Mouse (Mus musculus): ENCODE data around the gene Oxct2b. TPM values are rescaled to one million over a fixed set of nuclear protein-coding genes. Genes with fewer than 3 reads are reported as not detected.
"Not testable (repeated sequence)": the region's sequence is repeated elsewhere in the genome, so short reads cannot be mapped to it uniquely, and the experiment has no call there.

Gene Oxct2b
- polyA plus RNA-seq, 1 experiment from 2014 or later, result 0.13 TPM

DNA sequence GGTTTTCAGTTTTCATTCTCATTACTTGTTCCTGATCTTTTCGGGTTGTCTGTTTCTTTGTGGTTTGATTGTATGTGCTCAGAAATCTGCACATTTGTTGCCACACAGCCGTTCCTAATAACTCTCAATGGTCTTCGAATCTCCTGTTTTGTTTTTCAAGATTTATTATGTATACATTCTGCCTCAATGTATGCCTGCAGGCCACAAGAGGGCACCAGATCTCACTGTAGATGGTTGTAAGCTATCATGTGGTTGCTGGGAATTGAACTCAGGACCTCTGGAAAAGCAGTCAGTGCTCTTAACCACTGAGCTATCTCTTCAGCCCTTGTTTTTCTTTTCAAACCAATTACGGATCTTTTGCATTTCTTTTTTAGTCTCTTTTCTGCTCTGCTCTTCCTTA lies 29.7 kb upstream of the Oxct2b start:
- Histone ChIP-seq H3K27ac (ENCODE audit: low read length) (no peak overlapping the region), H3K4me1 (ENCODE audit: control insufficient read depth, insufficient read depth, low read length) (no peaks in the 10 kb centered on the region), H3K36me3 (ENCODE audit: control insufficient read depth, insufficient read depth, low read length) (no peaks in the 10 kb centered on the region), H3K27me3 (replicated peaks; ENCODE audit: control insufficient read depth, insufficient read depth, low read length) (no peaks in the 10 kb centered on the region), H3K4me2 (ENCODE audit: low read depth, low read length) (no peak overlapping the region), H3K9ac (ENCODE audit: low read depth, low read length) (no peak overlapping the region), H3K4me3 (ENCODE audit: low read length) (no peak overlapping the region), H3K9me3 (ENCODE audit: control insufficient read depth, low read length) (no peaks in the 10 kb centered on the region)
- WGBS, result 85% methylated on average over 4 of the region's 4 CpGs
- ATAC-seq, result no peak

DNA sequence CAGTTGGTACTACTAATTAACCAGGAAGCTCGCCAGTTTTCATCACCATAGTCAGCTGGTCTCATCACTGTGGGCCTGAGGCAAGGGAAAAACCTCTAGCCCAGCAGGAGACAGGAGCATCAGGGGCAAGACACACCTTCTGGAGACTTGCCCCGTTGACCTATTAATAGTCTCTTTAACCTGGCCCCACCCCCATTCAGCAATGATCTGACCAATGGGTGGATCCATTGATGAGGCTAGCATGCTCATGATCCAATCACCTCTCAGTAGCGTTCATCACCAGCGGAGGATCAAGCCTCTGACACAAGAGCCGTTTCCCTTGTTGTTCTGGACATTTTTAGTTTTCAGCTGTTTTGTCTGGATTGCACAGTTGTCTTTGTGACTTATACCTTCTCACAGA lies 23.4 kb upstream of the Oxct2b start:
- 0 out of 2 replicates have a peak, but pooled peaks cover 5% of the 10 kb centered on the region for H3K4me1 ChIP-seq (ENCODE audit: control insufficient read depth, insufficient read depth, low read length)
- H3K4me2 ChIP-seq (ENCODE audit: low read depth, low read length), result no peak overlapping the region
- no peak overlapping the region for H3K9ac ChIP-seq (ENCODE audit: low read depth, low read length)
- no peaks in the 10 kb centered on the region for H3K36me3 ChIP-seq (ENCODE audit: control insufficient read depth, insufficient read depth, low read length)
- no peak overlapping the region for H3K4me3 ChIP-seq (ENCODE audit: low read length)
- H3K27ac ChIP-seq (ENCODE audit: low read length), result no peak overlapping the region
- no peak for ATAC-seq
- H3K9me3 ChIP-seq (ENCODE audit: control insufficient read depth, low read length), result no peaks in the 10 kb centered on the region
- H3K27me3 ChIP-seq (replicated peaks; ENCODE audit: control insufficient read depth, insufficient read depth, low read length), result no peaks in the 10 kb centered on the region
- 64% methylated on average over 5 of the region's 5 CpGs for WGBS

DNA sequence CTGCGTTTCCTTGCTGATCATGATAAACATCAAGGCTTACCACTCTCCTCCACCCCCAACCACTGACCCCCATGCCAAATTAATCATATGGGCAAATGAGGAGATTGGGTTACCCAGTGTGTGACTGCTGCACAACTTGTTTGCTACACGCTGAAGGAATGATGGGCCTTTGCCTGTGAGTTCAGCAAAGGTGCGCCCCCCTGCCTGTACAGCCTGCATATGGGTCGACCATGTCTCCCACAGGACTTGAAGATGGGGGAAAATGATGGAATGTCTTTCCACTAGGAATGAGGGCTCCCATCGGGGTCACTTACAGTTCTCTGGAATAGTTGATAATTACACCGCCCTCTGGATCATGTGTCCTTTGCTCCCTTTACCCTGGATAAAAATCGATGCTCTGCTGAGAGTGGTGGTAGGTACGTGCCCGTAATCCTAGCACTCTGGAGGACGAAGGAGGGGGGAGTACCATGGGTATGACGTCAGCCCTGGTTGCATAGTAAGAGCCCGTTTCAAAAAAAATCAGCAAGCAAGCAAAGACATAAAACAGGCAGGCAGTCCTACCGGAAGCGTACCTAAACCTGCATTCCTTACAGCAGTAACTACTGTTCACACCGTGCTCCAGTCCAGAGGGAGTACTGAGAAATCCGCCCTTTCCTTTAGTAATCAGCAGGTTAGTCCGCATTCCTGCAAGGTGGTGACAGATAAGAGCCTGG lies 22.8 kb upstream of the Oxct2b start:
- peak; percentile 96 for ATAC-seq
- Histone ChIP-seq H3K9me3 (ENCODE audit: control insufficient read depth, low read length) (no peaks in the 10 kb centered on the region), H3K9ac (ENCODE audit: low read depth, low read length) (no peak overlapping the region), H3K27me3 (replicated peaks; ENCODE audit: control insufficient read depth, insufficient read depth, low read length) (no peaks in the 10 kb centered on the region), H3K4me3 (ENCODE audit: low read length) (peak overlapping the region; percentile 14), H3K4me1 (ENCODE audit: control insufficient read depth, insufficient read depth, low read length) (0 out of 2 replicates have a peak, but pooled peaks cover 5% of the 10 kb centered on the region), H3K36me3 (ENCODE audit: control insufficient read depth, insufficient read depth, low read length) (no peaks in the 10 kb centered on the region), H3K4me2 (ENCODE audit: low read depth, low read length) (peak overlapping the region; percentile 43), H3K27ac (ENCODE audit: low read length) (peak overlapping the region; percentile 33; the same call in 1 of the 2 replicates)
- WGBS, result 39% methylated on average over 17 of the region's 17 CpGs

DNA sequence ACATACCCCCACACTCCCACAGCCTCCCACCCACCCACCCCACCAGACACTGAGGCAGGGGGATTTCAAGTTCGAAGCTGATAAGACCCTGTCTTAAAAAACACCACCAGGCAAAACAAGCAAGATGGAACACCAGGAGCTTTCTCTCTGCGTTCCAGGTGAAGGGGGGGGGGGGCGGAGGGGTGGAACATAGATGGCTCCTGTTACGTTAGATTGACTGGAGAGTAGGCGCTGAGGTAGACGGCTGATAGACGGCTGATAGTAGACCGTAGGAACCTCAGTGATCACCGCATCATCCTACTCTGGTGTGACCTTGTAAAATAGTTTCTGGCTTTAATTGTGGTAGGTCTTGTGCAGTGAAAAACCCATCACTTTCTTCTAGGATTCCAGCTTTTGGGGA lies 22.2 kb upstream of the Oxct2b start:
- peak; percentile 47 for ATAC-seq
- no peak overlapping the region for H3K9ac ChIP-seq (ENCODE audit: low read depth, low read length)
- H3K27me3 ChIP-seq (replicated peaks; ENCODE audit: control insufficient read depth, insufficient read depth, low read length), result no peaks in the 10 kb centered on the region
- H3K36me3 ChIP-seq (ENCODE audit: control insufficient read depth, insufficient read depth, low read length), result no peaks in the 10 kb centered on the region
- H3K9me3 ChIP-seq (ENCODE audit: control insufficient read depth, low read length), result no peaks in the 10 kb centered on the region
- peak overlapping the region; percentile 43; the same call in 1 of the 2 replicates for H3K4me2 ChIP-seq (ENCODE audit: low read depth, low read length)
- 0 out of 2 replicates have a peak, but pooled peaks cover 5% of the 10 kb centered on the region for H3K4me1 ChIP-seq (ENCODE audit: control insufficient read depth, insufficient read depth, low read length)
- no peak overlapping the region for H3K4me3 ChIP-seq (ENCODE audit: low read length)
- H3K27ac ChIP-seq (ENCODE audit: low read length), result no peak overlapping the region
- 55% methylated on average over 9 of the region's 9 CpGs for WGBS

DNA sequence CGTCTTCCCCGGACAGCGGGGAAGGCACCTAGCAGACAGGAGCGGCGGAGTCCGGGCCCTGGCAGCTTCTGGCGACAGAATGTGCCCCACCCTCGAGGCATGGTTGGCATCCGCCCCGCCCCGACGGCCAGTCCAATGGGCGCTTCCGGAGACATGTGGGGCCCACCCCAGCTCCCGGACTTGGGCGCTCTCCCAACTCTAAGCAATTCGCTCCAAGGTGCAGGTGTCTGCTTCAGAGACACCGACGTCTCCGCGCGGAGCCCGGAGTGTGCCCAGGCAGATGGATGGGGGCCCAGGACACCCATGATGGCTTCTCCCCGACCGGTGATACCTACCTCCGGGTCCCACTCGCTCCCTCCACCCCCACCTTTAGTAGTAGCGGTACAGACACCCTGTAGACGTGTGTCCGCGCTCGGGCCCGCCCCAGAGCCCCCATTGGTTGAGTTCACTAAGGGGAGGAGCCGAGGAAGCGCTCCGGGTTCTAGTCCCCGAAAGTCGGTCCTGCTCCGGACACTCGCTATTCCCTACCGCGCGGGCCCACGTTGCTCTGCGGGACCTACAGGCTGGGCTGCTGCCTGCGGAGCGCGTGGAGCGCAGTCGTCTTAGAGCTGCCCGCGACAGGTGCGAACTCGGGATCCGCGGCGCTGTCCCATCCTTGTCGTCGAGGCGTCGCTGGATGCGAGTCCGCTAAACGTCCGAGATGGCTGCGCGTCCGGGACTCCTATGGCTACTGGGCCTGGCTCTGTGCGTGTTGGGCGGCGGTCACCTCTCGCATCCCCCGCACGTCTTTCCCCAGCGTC lies 11.2 kb upstream of the Oxct2b start, which contains the start of gene Bmp8b:
Gene Bmp8b, plus strand, starts transcription at position 515 of the 800 bp plus-strand sequence.
- 4% methylated on average over 75 of the region's 75 CpGs for WGBS
- Histone ChIP-seq H3K27ac (ENCODE audit: low read length) (no peak within 1 kb of the TSS), H3K9me3 (ENCODE audit: control insufficient read depth, low read length) (no peaks in the 10 kb centered on the region), H3K4me3 (ENCODE audit: low read length) (peak within 1 kb of the TSS; percentile 35), H3K9ac (ENCODE audit: low read depth, low read length) (peak within 1 kb of the TSS; percentile 24; the same call in 1 of the 2 replicates), H3K4me1 (ENCODE audit: control insufficient read depth, insufficient read depth, low read length) (peaks cover 10% of the 10 kb centered on the region; the same call in 1 of the 2 replicates), H3K4me2 (ENCODE audit: low read depth, low read length) (peak within 1 kb of the TSS; percentile 65), H3K36me3 (ENCODE audit: control insufficient read depth, insufficient read depth, low read length) (no peaks in the 10 kb centered on the region), H3K27me3 (replicated peaks; ENCODE audit: control insufficient read depth, insufficient read depth, low read length) (peaks cover 28% of the 10 kb centered on the region)
- peak; percentile 81 for ATAC-seq

DNA sequence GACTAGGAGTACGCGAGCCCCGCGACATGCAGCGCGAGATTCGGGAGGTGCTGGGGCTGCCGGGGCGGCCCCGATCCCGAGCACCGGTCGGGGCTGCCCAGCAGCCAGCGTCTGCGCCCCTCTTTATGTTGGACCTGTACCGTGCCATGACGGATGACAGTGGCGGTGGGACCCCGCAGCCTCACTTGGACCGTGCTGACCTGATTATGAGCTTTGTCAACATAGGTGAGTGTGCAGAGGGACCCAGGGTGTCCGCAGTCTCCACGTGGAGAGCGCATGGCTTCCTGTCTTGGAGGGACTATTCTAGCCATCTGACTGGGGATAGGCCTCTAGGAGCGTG lies 10.6 kb upstream of the Oxct2b start:
- Histone ChIP-seq H3K4me3 (ENCODE audit: low read length) (peak overlapping the region; percentile 35), H3K4me1 (ENCODE audit: control insufficient read depth, insufficient read depth, low read length) (peaks cover 10% of the 10 kb centered on the region; the same call in 1 of the 2 replicates), H3K27me3 (replicated peaks; ENCODE audit: control insufficient read depth, insufficient read depth, low read length) (peaks cover 28% of the 10 kb centered on the region), H3K4me2 (ENCODE audit: low read depth, low read length) (peak overlapping the region; percentile 65), H3K9me3 (ENCODE audit: control insufficient read depth, low read length) (no peaks in the 10 kb centered on the region), H3K9ac (ENCODE audit: low read depth, low read length) (0 out of 2 replicates have a peak overlapping the region, but pooled peaks have one; percentile 24), H3K36me3 (ENCODE audit: control insufficient read depth, insufficient read depth, low read length) (no peaks in the 10 kb centered on the region), H3K27ac (ENCODE audit: low read length) (no peak overlapping the region)
- ATAC-seq, result peak; percentile 30
- 16% methylated on average over 24 of the region's 24 CpGs for WGBS

DNA sequence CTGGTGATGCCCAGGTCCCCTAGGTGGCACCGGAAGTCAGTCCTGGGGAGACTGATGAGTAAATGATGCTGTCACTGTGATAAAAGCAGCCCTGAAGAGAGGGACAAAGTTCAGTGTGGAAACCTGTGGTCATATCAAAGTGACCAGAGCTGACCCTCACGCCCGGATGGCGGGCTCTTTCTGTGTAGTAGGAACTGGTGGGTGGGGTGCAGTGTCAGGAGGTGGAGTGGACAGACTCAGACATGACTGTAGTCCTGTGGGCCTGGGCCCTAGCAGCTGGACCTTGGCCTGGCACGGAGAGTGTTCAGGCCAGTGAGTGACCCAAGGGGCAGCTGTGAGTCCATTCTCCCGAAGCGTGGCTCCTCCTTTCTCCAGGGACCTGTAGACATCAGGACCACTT lies 10.1 kb upstream of the Oxct2b start:
- Histone ChIP-seq H3K4me1 (ENCODE audit: control insufficient read depth, insufficient read depth, low read length) (peaks cover 10% of the 10 kb centered on the region; the same call in 1 of the 2 replicates), H3K27me3 (replicated peaks; ENCODE audit: control insufficient read depth, insufficient read depth, low read length) (peaks cover 28% of the 10 kb centered on the region)
- H3K4me2 ChIP-seq (ENCODE audit: low read depth, low read length); H3K27ac ChIP-seq (ENCODE audit: low read length); H3K36me3 ChIP-seq (ENCODE audit: control insufficient read depth, insufficient read depth, low read length); ATAC-seq; H3K9ac ChIP-seq (ENCODE audit: low read depth, low read length); H3K4me3 ChIP-seq (ENCODE audit: low read length); H3K9me3 ChIP-seq (ENCODE audit: control insufficient read depth, low read length): not testable (repeated sequence)
- 74% methylated on average over 7 of the region's 7 CpGs for WGBS

DNA sequence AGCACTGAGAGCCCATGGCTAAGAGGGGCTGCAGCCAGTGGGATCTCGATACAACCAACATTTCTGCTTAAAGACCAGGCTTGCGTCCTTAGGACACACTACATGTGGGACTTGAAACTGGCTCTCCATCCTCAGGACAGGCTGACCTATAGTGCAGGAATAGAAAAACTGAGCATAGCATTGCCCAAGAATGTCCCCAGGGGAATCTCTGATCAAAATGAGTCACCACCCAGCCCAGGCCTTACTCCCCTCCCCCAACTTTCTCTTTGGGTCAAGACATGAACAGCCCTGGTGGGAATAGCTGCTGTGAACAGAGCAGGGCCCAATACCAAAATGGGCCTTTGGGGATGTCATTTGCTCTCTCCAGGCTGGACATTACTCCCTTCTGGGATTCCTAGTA lies 9.2 kb upstream of the Oxct2b start:
- H3K27me3 ChIP-seq (replicated peaks; ENCODE audit: control insufficient read depth, insufficient read depth, low read length), result peaks cover 28% of the 10 kb centered on the region
- no peaks in the 10 kb centered on the region for H3K36me3 ChIP-seq (ENCODE audit: control insufficient read depth, insufficient read depth, low read length)
- H3K27ac ChIP-seq (ENCODE audit: low read length), result no peak overlapping the region
- H3K4me3 ChIP-seq (ENCODE audit: low read length), result no peak overlapping the region
- peaks cover 10% of the 10 kb centered on the region; the same call in 1 of the 2 replicates for H3K4me1 ChIP-seq (ENCODE audit: control insufficient read depth, insufficient read depth, low read length)
- 89% methylated on average over 2 of the region's 2 CpGs for WGBS
- no peaks in the 10 kb centered on the region for H3K9me3 ChIP-seq (ENCODE audit: control insufficient read depth, low read length)
- no peak for ATAC-seq
- H3K4me2 ChIP-seq (ENCODE audit: low read depth, low read length), result no peak overlapping the region
- no peak overlapping the region for H3K9ac ChIP-seq (ENCODE audit: low read depth, low read length)

DNA sequence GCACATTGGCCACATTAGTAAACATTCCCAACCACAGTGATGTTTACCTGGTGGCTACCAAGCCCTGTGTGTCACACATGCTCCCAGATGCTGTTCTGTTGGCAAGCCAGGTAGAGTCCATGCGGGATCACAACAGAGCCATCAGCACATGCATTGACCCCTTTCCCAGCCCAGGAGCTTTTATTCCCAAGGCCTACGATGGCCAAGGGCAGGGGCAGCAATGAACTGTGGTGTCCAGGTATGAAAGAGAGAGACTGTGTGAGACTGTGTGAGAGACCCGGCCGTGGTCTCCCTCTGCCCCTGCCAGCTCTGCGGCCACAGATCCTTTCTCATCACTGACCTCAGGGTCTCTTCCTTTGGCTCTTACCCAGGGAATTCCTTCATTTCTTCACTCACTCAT lies 8.0 kb upstream of the Oxct2b start:
- no peaks in the 10 kb centered on the region for H3K36me3 ChIP-seq (ENCODE audit: control insufficient read depth, insufficient read depth, low read length)
- no peak overlapping the region for H3K4me2 ChIP-seq (ENCODE audit: low read depth, low read length)
- peaks cover 10% of the 10 kb centered on the region; the same call in 1 of the 2 replicates for H3K4me1 ChIP-seq (ENCODE audit: control insufficient read depth, insufficient read depth, low read length)
- H3K27me3 ChIP-seq (replicated peaks; ENCODE audit: control insufficient read depth, insufficient read depth, low read length), result peaks cover 28% of the 10 kb centered on the region
- no peak overlapping the region for H3K27ac ChIP-seq (ENCODE audit: low read length)
- H3K4me3 ChIP-seq (ENCODE audit: low read length), result no peak overlapping the region
- no peaks in the 10 kb centered on the region for H3K9me3 ChIP-seq (ENCODE audit: control insufficient read depth, low read length)
- ATAC-seq, result no peak
- 84% methylated on average over 5 of the region's 5 CpGs for whole genome bisulfite sequencing
- H3K9ac ChIP-seq (ENCODE audit: low read depth, low read length), result no peak overlapping the region
